9 mouse cellular contexts compared by ENCODE assay signal in genomic region chr19:5448354-5449150, GRCm38 (mm10). TPM values are rescaled to one million over a fixed set of nuclear protein-coding genes. Genes with fewer than 3 reads are reported as not detected.
DNase-seq lines count a peak whose midpoint lies in the region; ATAC-seq and TF ChIP-seq lines count a peak whose summit lies in the region.
"Had no signal": no experiment of that assay in that cellular context is flagged by ENCODE, and none has a peak within 500 bp of the region (broad histone marks: within the 10 kb centered on the region; RNA-seq: fewer than 3 reads in every experiment).

No protein-coding gene starts in this region.

- peak overlapping the region; percentile 99 for H3K4me3 ChIP-seq in C2C12 (ENCODE audit: insufficient read depth, poor library complexity, severe bottlenecking)
- H3K4me3 ChIP-seq in intestine, postnatal 0 days (ENCODE audit: low read depth, low read length): peak overlapping the region; percentile 48
- H3K4me3 ChIP-seq in cerebellum, adult 2 months (replicated peaks; ENCODE audit: insufficient read depth, low read depth, low read length): no peak overlapping the region

- H3K79me3 ChIP-seq in C2C12 (ENCODE audit: low read depth): peaks cover 50% of the 10 kb centered on the region

- H3K4me2 ChIP-seq in intestine, postnatal 0 days (replicated peaks; ENCODE audit: low read depth): peak overlapping the region; percentile 84

- peaks cover 72% of the 10 kb centered on the region for H3K79me2 ChIP-seq in C2C12 (ENCODE audit: control insufficient read depth, insufficient read depth)

- H3K27ac ChIP-seq in intestine, postnatal 0 days (ENCODE audit: low read depth, low read length): no peak overlapping the region
- H3K27ac ChIP-seq in cerebellum, adult 2 months (ENCODE audit: insufficient read depth, low read length): no peak overlapping the region

- H3K4me1 ChIP-seq in intestine, postnatal 0 days (replicated peaks; ENCODE audit: control insufficient read depth, insufficient read depth, low read length): 0 out of 2 replicates have a peak, but pooled peaks cover 6% of the 10 kb centered on the region
- H3K4me1 ChIP-seq in cerebellum, adult 2 months (ENCODE audit: control insufficient read depth, insufficient read depth, low read length): no peaks in the 10 kb centered on the region; the same call in 1 of the 2 replicates

- WGBS in intestine, postnatal 0 days: 6% methylated on average over 35 of the region's 36 CpGs
- WGBS in cerebellum, adult 2 months: 8% methylated on average over 36 of the region's 36 CpGs

- peak overlapping the region; percentile 80 for H3ac ChIP-seq in C2C12 (ENCODE audit: control insufficient read depth, insufficient read length, low read depth)

- no peak for TF ChIP-seq CTCF in C2C12 (IDR thresholded peaks at IDR 0.05; ENCODE audit: control insufficient read depth, insufficient read depth, insufficient read length)
- no peak for TF ChIP-seq CTCF in intestine, postnatal 0 days (IDR thresholded peaks at IDR 0.05; ENCODE audit: low read depth)
- no peak for TF ChIP-seq CTCF in cerebellum, adult 2 months (IDR thresholded peaks at IDR 0.05; ENCODE audit: borderline replicate concordance, insufficient read depth, low read depth, low read length)

- no peaks in the 10 kb centered on the region for H3K9me3 ChIP-seq in intestine, postnatal 0 days (ENCODE audit: control insufficient read depth)

- no peak overlapping the region for H3K9ac ChIP-seq in intestine, postnatal 0 days (ENCODE audit: low read depth, low read length)

- TF ChIP-seq POLR2A in cerebellum, adult 2 months (IDR thresholded peaks at IDR 0.05; ENCODE audit: borderline replicate concordance, insufficient read depth, low read length): no peak

- peak; percentile 87 for ATAC-seq in erythroblast, adult 5-6 weeks (replicated peaks; ENCODE audit: low FRiP score, poor library complexity, severe bottlenecking)
- no peak for ATAC-seq in intestine, postnatal 0 days

- H3K27me3 ChIP-seq in C2C12 (ENCODE audit: control insufficient read depth, insufficient read depth, insufficient read length): no peaks in the 10 kb centered on the region
- H3K27me3 ChIP-seq in intestine, postnatal 0 days (replicated peaks; ENCODE audit: control insufficient read depth, insufficient read depth, low read length): peaks cover 29% of the 10 kb centered on the region
- H3K27me3 ChIP-seq in cerebellum, adult 2 months (ENCODE audit: control insufficient read depth, insufficient read depth, low read length): no peaks in the 10 kb centered on the region

- DNase-seq in cerebellum, adult 9-11 months: peak; percentile 33
- no peak for DNase-seq in cerebellum, postnatal 4 days (ENCODE audit: low spot score in 2 of 2)
- DNase-seq in naive thymus-derived CD4-positive, alpha-beta T cell, adult 2 months (ENCODE audit: low read depth): peak; percentile 47
- DNase-seq in left cerebral cortex, adult 8-10 months (ENCODE audit: low spot score in 2 of 2): no peak
- DNase-seq in cerebellum, adult 2 months: no peak

- H3K36me3 ChIP-seq in C2C12 (ENCODE audit: control insufficient read depth, insufficient read depth): peaks cover 45% of the 10 kb centered on the region
- H3K36me3 ChIP-seq in intestine, postnatal 0 days (ENCODE audit: control insufficient read depth, insufficient read depth): no peaks in the 10 kb centered on the region; the same call in 1 of the 2 replicates

TF ChIP-seq in C2C12, 6 proteins besides CTCF, POLR2A, EP300 and RAD21:
- TF ChIP-seq USF1 (IDR thresholded peaks at IDR 0.05; ENCODE audit: low read depth): peak; percentile 53
- no peak for TF ChIP-seq MYOD1 (IDR thresholded peaks at IDR 0.05; ENCODE audit: control insufficient read depth, insufficient read length, low read depth)
- no peak for TF ChIP-seq MYOG (IDR thresholded peaks at IDR 0.05; ENCODE audit: control insufficient read depth, extremely low read depth, insufficient read length)
- TF ChIP-seq MAX (IDR thresholded peaks at IDR 0.05): peak; percentile 99
- TF ChIP-seq FOSL1 (IDR thresholded peaks at IDR 0.05; ENCODE audit: insufficient read depth, low read length, poor library complexity, severe bottlenecking): no peak

RNA-seq across cellular contexts. Expression of gene Fosl1, which starts 1.2 kb away (rescaled TPM):
- polyA plus RNA-seq in C2C12 (2012; fragmentation: generic; extraction: Trizol): 146 TPM
- 0.42 TPM in 1 of 2 replicates, not detected in the other for total RNA-seq in erythroblast, adult 5-6 weeks (2015; ENCODE audit: low replicate concordance)
- total RNA-seq in erythroblast, adult 5-6 weeks (2017; ENCODE audit: low replicate concordance): not detected in 2 replicates
- polyA plus RNA-seq in intestine, postnatal 0 days (2015; fragmentation: Nextera tagmentation; extraction: Ambion mirVana): not detected in 2 replicates
- total RNA-seq in left cerebral cortex, adult 8-10 months (2022): not detected
- not detected in 2 replicates for polyA plus RNA-seq in cerebellum, adult 2 months (2012; rRNA removed)
- total RNA-seq: left cerebral cortex, postnatal 10 days had no signal

RNA-seq across cellular contexts. Expression of gene Ccdc85b, which starts 9.1 kb away (rescaled TPM):
- 30.5 TPM for polyA plus RNA-seq in C2C12 (2012; fragmentation: generic; extraction: Trizol)
- 0.38 TPM in 1 of 2 replicates, not detected in the other for total RNA-seq in erythroblast, adult 5-6 weeks (2015; ENCODE audit: low replicate concordance)
- 0.14 and 0.17 TPM in 2 replicates for total RNA-seq in erythroblast, adult 5-6 weeks (2017; ENCODE audit: low replicate concordance)
- polyA plus RNA-seq in intestine, postnatal 0 days (2015; fragmentation: Nextera tagmentation; extraction: Ambion mirVana): 7.3 and 7.5 TPM in 2 replicates
- 10 to 100 TPM; 26.2 to 30.7 (median 29.4) TPM for total RNA-seq in left cerebral cortex, adult 8-10 months (2022)
- polyA plus RNA-seq in cerebellum, adult 2 months (2012; rRNA removed): 31.0 and 32.5 TPM in 2 replicates

RNA-seq across cellular contexts. Expression of gene Fibp, which starts 11.9 kb away (rescaled TPM):
- 83.7 TPM for polyA plus RNA-seq in C2C12 (2012; fragmentation: generic; extraction: Trizol)
- 13.2 and 15.2 TPM in 2 replicates for total RNA-seq in erythroblast, adult 5-6 weeks (2015; ENCODE audit: low replicate concordance)
- 17.6 and 19.0 TPM in 2 replicates for total RNA-seq in erythroblast, adult 5-6 weeks (2017; ENCODE audit: low replicate concordance)
- polyA plus RNA-seq in intestine, postnatal 0 days (2015; fragmentation: Nextera tagmentation; extraction: Ambion mirVana): 116 and 130 TPM in 2 replicates
- 100 to 1,000 TPM in 1 of 4 experiments, 10 to 100 TPM in 3; 89.0 to 124 (median 93.6) TPM for total RNA-seq in left cerebral cortex, adult 8-10 months (2022)
- 140 and 146 TPM in 2 replicates for polyA plus RNA-seq in cerebellum, adult 2 months (2012; rRNA removed)

RNA-seq across cellular contexts. Expression of gene Ctsw, which starts 19.8 kb away (rescaled TPM):
- polyA plus RNA-seq in C2C12 (2012; fragmentation: generic; extraction: Trizol): 4.8 TPM
- total RNA-seq in erythroblast, adult 5-6 weeks (2015; ENCODE audit: low replicate concordance): not detected in 2 replicates
- total RNA-seq in erythroblast, adult 5-6 weeks (2017; ENCODE audit: low replicate concordance): not detected in 2 replicates
- polyA plus RNA-seq in intestine, postnatal 0 days (2015; fragmentation: Nextera tagmentation; extraction: Ambion mirVana): 0.85 and 0.92 TPM in 2 replicates
- 1 to 10 TPM in 1 of 4 experiments, under 1 TPM in 3; 0.30 to 1.0 (median 0.46) TPM for total RNA-seq in left cerebral cortex, adult 8-10 months (2022)
- 1.2 and 1.5 TPM in 2 replicates for polyA plus RNA-seq in cerebellum, adult 2 months (2012; rRNA removed)

RNA-seq across cellular contexts. Expression of gene AI837181, which starts 23.6 kb away (rescaled TPM):
- polyA plus RNA-seq in C2C12 (2012; fragmentation: generic; extraction: Trizol): 90.3 TPM
- 14.8 and 16.1 TPM in 2 replicates for total RNA-seq in erythroblast, adult 5-6 weeks (2015; ENCODE audit: low replicate concordance)
- 5.3 and 7.7 TPM in 2 replicates for total RNA-seq in erythroblast, adult 5-6 weeks (2017; ENCODE audit: low replicate concordance)
- 33.0 and 34.2 TPM in 2 replicates for polyA plus RNA-seq in intestine, postnatal 0 days (2015; fragmentation: Nextera tagmentation; extraction: Ambion mirVana)
- 10 to 100 TPM; 70.4 to 79.1 (median 75.0) TPM for total RNA-seq in left cerebral cortex, adult 8-10 months (2022)
- polyA plus RNA-seq in cerebellum, adult 2 months (2012; rRNA removed): 130 and 134 TPM in 2 replicates

Comparison
In these comparisons a context has a peak if more than half of its experiments do, and no peak if none do; other contexts are left out.
1. DNase-seq: peak in cerebellum, adult 9-11 months (single experiment) and naive thymus-derived CD4-positive, alpha-beta T cell, adult 2 months (single experiment); none in cerebellum, postnatal 4 days (0 of 2), left cerebral cortex, adult 8-10 months (0 of 2) and cerebellum, adult 2 months (0 of 2).
2. RNA of gene Fosl1, which starts 1.2 kb away (polyA plus RNA-seq): 146 TPM in C2C12 (single experiment); not detected in cerebellum, adult 2 months and not detected in intestine, postnatal 0 days; every median in the first group is over 100 times any median in the second.